Mouse (Mus musculus) liver, embryonic 14.5 days (tissue): Measurements from ENCODE around the gene Rnf5. TPM values are rescaled to one million over a fixed set of nuclear protein-coding genes. Genes with fewer than 3 reads are reported as not detected.

Experiments used
- ATAC-seq: fragments of 200-750 bp; cut with Nextera tagmentation; 2 replicates; pipeline ENCODE4 v1.8.0; 2017; ENCODE audit warnings: moderate number of reproducible peaks, mild to moderate bottlenecking, moderate library complexity; ENCODE audit not compliant: insufficient read depth
- DNase-seq, 3 experiments: peaks; one replicate each; pipeline ENCODE4 v3.0.0-alpha.2; 2012 to 2013; ENCODE audit warnings: low read depth in 3 of 3, low spot score in 3 of 3
- H3K27ac ChIP-seq: fragments of 300-500 bp; sonication (generic); 2 replicates; pipeline ENCODE4 v1.5.1; 2014; ENCODE audit warnings: moderate library complexity, mild to moderate bottlenecking, control low read depth, inconsistent platforms
- H3K27me3 ChIP-seq: fragments of 300-500 bp; sonication (generic); 2 replicates; pipeline ENCODE4 v1.6.1; 2014; ENCODE audit warnings: mild to moderate bottlenecking, low read length, moderate library complexity; ENCODE audit not compliant: control insufficient read depth, insufficient read depth
- H3K36me3 ChIP-seq: fragments of 300-500 bp; sonication (generic); replicated peaks from 2 replicates; pipeline ENCODE4 v1.6.1; 2014; ENCODE audit warnings: low read depth; ENCODE audit not compliant: control insufficient read depth, insufficient read depth
- H3K4me1 ChIP-seq, 2 experiments: fragments of 200-500 bp in 1 of 2; fragments of 300-500 bp in 1 of 2; sonication (generic) in 1 of 2; replicated peaks; 2 replicates each; pipeline ENCODE4 v1.6.1; 2012 to 2014; ENCODE audit warnings: antibody characterized with exemption in 1 of 2, inconsistent platforms in 1 of 2, low read length in 1 of 2; ENCODE audit not compliant: control insufficient read depth in 2 of 2, insufficient read depth in 2 of 2
- H3K4me2 ChIP-seq: fragments of 300-500 bp; sonication (generic); 2 replicates; pipeline ENCODE4 v1.6.1; 2014; ENCODE audit warnings: low read depth, mild to moderate bottlenecking, control low read depth, moderate library complexity
- H3K4me3 ChIP-seq, 2 experiments: fragments of 200-500 bp in 1 of 2; fragments of 300-500 bp in 1 of 2; sonication (generic) in 1 of 2; 2 replicates each; pipeline ENCODE4 v1.5.1; 2012 to 2014; ENCODE audit warnings: low read depth in 2 of 2, low read length in 2 of 2, mild to moderate bottlenecking in 2 of 2, control low read depth in 1 of 2, inconsistent platforms in 1 of 2, moderate library complexity in 1 of 2; ENCODE audit not compliant: insufficient read depth in 1 of 2
- H3K9ac ChIP-seq: fragments of 300-500 bp; sonication (generic); replicated peaks from 2 replicates; pipeline ENCODE4 v1.6.1; 2014; ENCODE audit warnings: mild to moderate bottlenecking, control low read depth, moderate library complexity
- H3K9me3 ChIP-seq: fragments of 300-500 bp; sonication (generic); 2 replicates; pipeline ENCODE4 v1.6.1; 2016; ENCODE audit warnings: low read length, mixed read lengths; ENCODE audit not compliant: control insufficient read depth
- CTCF ChIP-seq: IDR thresholded peaks from 2 replicates; pipeline ENCODE4 v1.5.1; 2016; ENCODE audit warnings: antibody characterized with exemption, low read depth, control low read depth
- EP300 ChIP-seq: IDR thresholded peaks from 2 replicates; pipeline ENCODE4 v1.6.1; 2016; ENCODE audit warnings: antibody characterized with exemption, low read depth
- WGBS: fragments of 180-500 bp; shearing (Covaris S2); extraction: QIAGEN DNeasy Blood & Tissue Kit; methylation state at CpG from one replicate; pipeline ENCODE4 v1.1.7; 2014; ENCODE audit not compliant: insufficient replicate concordance; 5-methylcytosine and 5-hydroxymethylcytosine counted together
- polyA plus RNA-seq, 2 experiments: library from polyadenylated mRNA; depleted of rRNA in 1 of 2; stranded (reverse) in 1 of 2; unstranded in 1 of 2; fragments of >200 nt; fragmentation: Nextera tagmentation in 1 of 2; extraction: Ambion mirVana in 1 of 2; gene quantifications; 2 replicates each; pipeline versions ENCODE4 v1.2.1 to v1.2.3; 2012 to 2014

Rnf5 gene
- polyA plus RNA-seq, 2 experiments = 51.5 to 59.6 TPM

DNA sequence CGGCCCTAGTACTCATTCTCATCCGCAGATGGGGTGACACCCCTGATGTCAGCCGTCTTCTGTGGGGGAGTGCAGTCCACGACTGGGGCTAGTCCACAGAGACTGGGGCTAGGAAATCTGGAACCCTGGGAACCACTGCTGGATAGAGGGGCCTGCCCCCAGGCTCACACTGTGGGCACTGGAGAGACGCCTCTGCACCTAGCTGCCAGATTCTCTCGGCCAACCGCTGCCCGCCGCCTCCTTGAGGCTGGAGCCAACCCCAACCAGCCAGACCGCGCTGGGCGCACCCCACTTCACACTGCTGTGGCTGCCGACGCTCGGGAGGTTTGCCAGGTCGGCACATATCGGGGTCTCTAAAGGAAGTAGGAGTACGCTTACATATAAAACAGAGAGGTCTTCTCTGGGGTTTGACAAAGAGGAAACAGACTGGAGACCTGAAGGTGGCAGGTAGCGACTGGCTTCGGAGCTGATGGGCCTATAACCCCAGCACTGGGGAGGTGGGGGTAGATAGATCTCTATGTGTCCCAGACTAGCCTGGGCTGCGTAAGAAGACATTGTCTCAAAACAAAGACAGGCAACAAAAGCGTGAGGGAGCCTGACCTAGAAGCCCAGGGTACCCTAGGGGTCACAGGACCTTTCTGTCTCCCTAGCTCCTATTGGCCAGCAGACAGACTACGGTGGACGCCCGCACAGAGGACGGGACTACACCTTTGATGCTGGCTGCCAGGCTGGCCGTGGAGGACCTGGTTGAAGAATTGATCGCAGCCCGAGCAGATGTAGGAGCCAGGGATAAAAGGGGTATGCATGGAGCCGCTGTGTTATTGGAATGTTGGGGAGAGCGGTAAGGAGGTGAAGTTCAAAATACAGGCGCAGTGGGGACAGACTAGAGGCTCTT is 17.4 kb downstream of the Rnf5 start:
- no peak for ATAC-seq
- 45% methylated on average over 32 of the region's 32 CpGs for WGBS
- peaks cover 15 to 24% of the 10 kb centered on the region in 2 experiments for H3K4me1 ChIP-seq
- no peaks in the 10 kb centered on the region for H3K27me3 ChIP-seq
- TF ChIP-seq CTCF (no peak), EP300 (no peak)
- no peaks in the 10 kb centered on the region for H3K36me3 ChIP-seq
- no peak for DNase-seq
- H3K9me3 ChIP-seq = no peaks in the 10 kb centered on the region
- H3K27ac ChIP-seq = no peak overlapping the region
- H3K4me3 ChIP-seq = peak overlapping the region; percentile 66 to 69
- peak overlapping the region; percentile 89 for H3K4me2 ChIP-seq
- H3K9ac ChIP-seq = no peak overlapping the region

DNA sequence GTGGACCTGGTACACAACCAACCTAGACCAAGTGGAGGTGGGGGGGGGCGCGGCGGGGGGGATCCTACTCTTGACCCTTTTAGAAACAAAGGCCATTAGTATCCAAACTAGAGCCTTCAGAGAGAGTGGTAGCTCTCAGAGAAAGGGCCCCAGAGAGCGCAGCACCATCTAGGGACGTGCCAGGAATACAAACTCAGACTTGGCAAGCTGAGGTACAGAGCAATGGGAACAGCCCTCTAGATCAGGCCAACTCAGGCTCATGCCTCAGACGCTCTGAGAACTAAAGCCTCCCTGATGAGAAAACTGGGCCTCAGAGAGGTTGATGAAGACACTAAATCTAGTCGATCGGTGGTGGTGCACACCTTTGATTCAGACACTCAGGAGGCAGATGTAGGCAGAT is 18.4 kb downstream of the Rnf5 start:
- H3K27ac ChIP-seq = no peak overlapping the region
- TF ChIP-seq CTCF (no peak), EP300 (no peak)
- no peak for ATAC-seq
- no peaks in the 10 kb centered on the region for H3K27me3 ChIP-seq
- no peaks in the 10 kb centered on the region for H3K36me3 ChIP-seq
- H3K4me3 ChIP-seq = no peak overlapping the region
- H3K9me3 ChIP-seq = no peaks in the 10 kb centered on the region
- no peak overlapping the region for H3K9ac ChIP-seq
- peaks cover 11 to 15% of the 10 kb centered on the region in 2 experiments for H3K4me1 ChIP-seq
- DNase-seq = no peak
- WGBS = 77% methylated on average over 8 of the region's 8 CpGs
- H3K4me2 ChIP-seq = no peak overlapping the region

DNA sequence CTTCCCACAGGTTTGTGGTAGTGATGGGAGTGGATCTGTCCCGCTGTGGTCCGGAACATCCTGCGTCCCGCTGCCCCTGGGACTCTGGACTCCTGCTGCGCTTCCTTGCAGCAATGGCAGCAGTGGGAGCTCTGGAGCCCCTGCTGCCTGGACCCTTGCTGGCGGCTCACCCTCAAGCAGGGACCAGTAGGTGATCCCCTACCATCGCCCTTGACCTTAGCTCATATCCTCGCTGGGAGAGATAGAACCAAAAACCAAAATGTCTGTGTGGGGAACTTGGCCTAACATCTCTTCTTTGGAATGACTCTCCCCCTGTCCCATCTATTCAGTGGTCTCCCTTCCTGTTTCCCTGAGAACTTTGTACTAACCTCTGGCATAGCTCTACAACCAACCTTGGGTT is 19.7 kb downstream of the Rnf5 start:
- no peaks in the 10 kb centered on the region for H3K9me3 ChIP-seq
- no peaks in the 10 kb centered on the region for H3K27me3 ChIP-seq
- H3K4me2 ChIP-seq = no peak overlapping the region
- no peak overlapping the region for H3K27ac ChIP-seq
- DNase-seq (no peak), ATAC-seq (no peak)
- H3K36me3 ChIP-seq = no peaks in the 10 kb centered on the region
- peaks cover 8 to 9% of the 10 kb centered on the region in 2 experiments for H3K4me1 ChIP-seq
- WGBS = 88% methylated on average over 8 of the region's 8 CpGs
- no peak overlapping the region for H3K9ac ChIP-seq
- H3K4me3 ChIP-seq = no peak overlapping the region
- TF ChIP-seq EP300 = no peak
- no peak for TF ChIP-seq CTCF

GRCm38 (mm10) chr17:34583397-34583796 is 20.1 kb downstream of the Rnf5 start:
- no peak overlapping the region for H3K4me3 ChIP-seq
- peaks cover 5% of the 10 kb centered on the region in 2 experiments for H3K4me1 ChIP-seq
- H3K9me3 ChIP-seq = no peaks in the 10 kb centered on the region
- no peak for ATAC-seq
- H3K36me3 ChIP-seq = no peaks in the 10 kb centered on the region
- no peak for DNase-seq
- no peak overlapping the region for H3K9ac ChIP-seq
- TF ChIP-seq EP300 (no peak), CTCF (no peak)
- H3K4me2 ChIP-seq = no peak overlapping the region
- no peaks in the 10 kb centered on the region for H3K27me3 ChIP-seq
- H3K27ac ChIP-seq = no peak overlapping the region
- WGBS = 57% methylated on average over 7 of the region's 7 CpGs

- H3K4me1 ChIP-seq = no peaks in the 10 kb centered on the region; a peak in 1 of 4 replicates
- H3K27ac ChIP-seq = no peak overlapping the region
- no peaks in the 10 kb centered on the region for H3K27me3 ChIP-seq
- TF ChIP-seq EP300 = no peak
- no peak for TF ChIP-seq CTCF
- H3K9me3 ChIP-seq = no peaks in the 10 kb centered on the region
- H3K36me3 ChIP-seq = no peaks in the 10 kb centered on the region
- WGBS = 74% methylated on average over 12 of the region's 12 CpGs
- H3K4me3 ChIP-seq = no peak overlapping the region
- no peak overlapping the region for H3K4me2 ChIP-seq
- DNase-seq = no peak
- no peak for ATAC-seq
- no peak overlapping the region for H3K9ac ChIP-seq
Observed at GRCm38 (mm10) chr17:34582528-34582927, 21.0 kb downstream of the Rnf5 start.
